Mouse (Mus musculus) kidney, adult 2 months (tissue): ENCODE measurements around the gene Gm21976.

Experiments used
- CTCF ChIP-seq: fragments of 200-500 bp; conservative IDR thresholded peaks from 2 replicates; pipeline ENCODE4 v1.5.1; 2011; ENCODE audit warnings: low read depth, mild to moderate bottlenecking, control low read depth, low read length, moderate library complexity, mixed read lengths; ENCODE audit not compliant: insufficient read depth, insufficient read length
- POLR2A ChIP-seq: fragments of 200-500 bp; IDR thresholded peaks from one replicate; pipeline ENCODE4 v1.6.1; 2011; ENCODE audit warnings: low read depth, low read length, control low read depth

- TF ChIP-seq CTCF, result no peak
- TF ChIP-seq POLR2A, result no peak
These were observed 69.8 kb downstream of the Gm21976 start for GRCm38 (mm10) chr13:98349491-98349890.
